Mouse (Mus musculus) kidney, embryonic 16.5 days (tissue): ENCODE measurements around the gene Apod. TPM values are rescaled to one million over a fixed set of nuclear protein-coding genes. Genes with fewer than 3 reads are reported as not detected.

Experiments used
- ATAC-seq: fragments of 200-750 bp; cut with Nextera tagmentation; 2 replicates; pipeline ENCODE4 v1.8.0; 2017; ENCODE audit warnings: moderate TSS enrichment; ENCODE audit not compliant: low FRiP score, low TSS enrichment
- H3K27ac ChIP-seq: fragments of 300-500 bp; sonication (generic); 2 replicates; pipeline ENCODE4 v1.5.1; 2014; ENCODE audit warnings: low read length
- H3K27me3 ChIP-seq: fragments of 300-500 bp; sonication (generic); 2 replicates; pipeline ENCODE4 v1.6.1; 2014; ENCODE audit warnings: low read length, control low read depth, mixed read lengths; ENCODE audit not compliant: insufficient read depth
- H3K36me3 ChIP-seq: fragments of 300-500 bp; sonication (generic); 2 replicates; pipeline ENCODE4 v1.6.1; 2014; ENCODE audit warnings: low read length, control low read depth, mixed read lengths; ENCODE audit not compliant: insufficient read depth
- H3K4me1 ChIP-seq: fragments of 300-500 bp; sonication (generic); 2 replicates; pipeline ENCODE4 v1.6.1; 2014; ENCODE audit warnings: low read length, control low read depth, mixed read lengths; ENCODE audit not compliant: insufficient read depth
- H3K4me2 ChIP-seq: fragments of 300-500 bp; sonication (generic); replicated peaks from 2 replicates; pipeline ENCODE4 v1.6.1; 2014; ENCODE audit warnings: low read depth, low read length
- H3K4me3 ChIP-seq: fragments of 300-500 bp; sonication (generic); 2 replicates; pipeline ENCODE4 v1.5.1; 2014; ENCODE audit warnings: mild to moderate bottlenecking, low read length
- H3K9ac ChIP-seq: fragments of 300-500 bp; sonication (generic); replicated peaks from 2 replicates; pipeline ENCODE4 v1.6.1; 2014; ENCODE audit warnings: low read length
- H3K9me3 ChIP-seq: fragments of 300-500 bp; sonication (generic); 2 replicates; pipeline ENCODE4 v1.6.1; 2016; ENCODE audit warnings: low read length, control low read depth
- WGBS: fragments of 180-500 bp; shearing (Covaris S2); extraction: QIAGEN DNeasy Blood & Tissue Kit; methylation state at CpG from one replicate; pipeline ENCODE4 v1.1.7; 2014; 5-methylcytosine and 5-hydroxymethylcytosine counted together
- polyA plus RNA-seq: library from polyadenylated mRNA; unstranded; fragments of >200 nt; fragmentation: Nextera tagmentation; extraction: Ambion mirVana; gene quantifications from 2 replicates; pipeline ENCODE4 v1.2.1, GENCODE M21; 2015

Gene Apod
- polyA plus RNA-seq, 1 experiment from 2014 or later: 0.56 TPM

DNA sequence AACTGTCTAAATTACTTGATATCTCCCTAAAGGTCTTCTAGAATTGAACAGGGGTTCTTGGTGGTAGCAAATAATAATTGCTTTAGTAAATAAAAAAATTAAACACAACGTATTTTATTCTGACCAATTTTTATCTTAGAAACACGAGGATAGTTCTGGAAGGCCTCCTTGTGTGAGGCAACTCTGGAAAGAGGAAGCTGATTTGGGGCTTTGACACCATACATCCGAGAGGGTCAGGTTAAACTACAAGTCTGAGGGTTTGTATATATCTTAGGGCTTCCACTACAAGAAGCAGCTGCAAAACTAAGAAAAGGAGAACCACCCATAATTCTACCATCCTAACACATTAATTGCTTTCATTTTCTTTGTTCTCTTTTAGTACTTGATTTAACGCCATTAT lies 20.8 kb downstream of the Apod start:
- H3K36me3 ChIP-seq: no peaks in the 10 kb centered on the region
- WGBS: 53% methylated on average over 4 of the region's 4 CpGs
- H3K9me3 ChIP-seq: no peaks in the 10 kb centered on the region
- H3K4me2 ChIP-seq: no peak overlapping the region
- ATAC-seq: no peak
- no peak overlapping the region for H3K4me3 ChIP-seq
- no peak overlapping the region for H3K9ac ChIP-seq
- H3K4me1 ChIP-seq: peaks cover 17% of the 10 kb centered on the region
- no peak overlapping the region for H3K27ac ChIP-seq
- no peaks in the 10 kb centered on the region for H3K27me3 ChIP-seq

DNA sequence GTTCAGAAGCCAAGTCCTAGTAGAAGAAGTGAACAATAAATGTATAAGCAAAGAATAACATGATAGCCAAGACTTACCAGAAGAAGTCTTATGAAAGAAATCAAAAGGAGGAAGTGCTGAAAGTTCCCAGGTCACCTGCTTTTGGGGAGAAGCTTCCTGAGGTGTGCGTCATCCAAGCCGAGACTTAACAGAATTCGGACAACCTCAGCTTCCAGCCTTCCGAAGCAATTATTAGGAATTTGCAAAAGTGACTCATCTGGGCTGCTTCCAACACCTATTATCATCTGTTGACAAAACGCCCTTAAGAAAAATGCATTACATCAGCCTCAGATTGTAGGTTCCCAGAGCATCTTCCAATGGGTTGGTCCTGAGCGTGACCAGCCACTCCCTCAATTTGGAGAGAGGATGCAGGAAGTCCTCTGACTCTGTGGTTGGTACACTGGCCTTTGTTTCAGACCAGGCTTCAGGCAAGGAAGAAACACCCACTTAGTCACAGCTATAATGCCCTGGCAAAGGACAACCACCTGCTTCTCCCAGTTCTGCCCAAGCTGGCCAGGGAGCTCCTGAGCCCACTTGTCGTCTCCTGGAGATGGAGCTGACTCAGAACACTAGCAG lies 23.8 kb downstream of the Apod start:
- 72% methylated on average over 7 of the region's 7 CpGs for WGBS
- H3K27me3 ChIP-seq: no peaks in the 10 kb centered on the region
- 0 out of 2 replicates have a peak overlapping the region, but pooled peaks have one; percentile 9 for H3K4me2 ChIP-seq
- H3K9ac ChIP-seq: no peak overlapping the region
- no peaks in the 10 kb centered on the region for H3K36me3 ChIP-seq
- peaks cover 17% of the 10 kb centered on the region for H3K4me1 ChIP-seq
- H3K9me3 ChIP-seq: no peaks in the 10 kb centered on the region
- no peak overlapping the region for H3K4me3 ChIP-seq
- no peak for ATAC-seq
- peak overlapping the region; percentile 59; the same call in 1 of the 2 replicates for H3K27ac ChIP-seq

DNA sequence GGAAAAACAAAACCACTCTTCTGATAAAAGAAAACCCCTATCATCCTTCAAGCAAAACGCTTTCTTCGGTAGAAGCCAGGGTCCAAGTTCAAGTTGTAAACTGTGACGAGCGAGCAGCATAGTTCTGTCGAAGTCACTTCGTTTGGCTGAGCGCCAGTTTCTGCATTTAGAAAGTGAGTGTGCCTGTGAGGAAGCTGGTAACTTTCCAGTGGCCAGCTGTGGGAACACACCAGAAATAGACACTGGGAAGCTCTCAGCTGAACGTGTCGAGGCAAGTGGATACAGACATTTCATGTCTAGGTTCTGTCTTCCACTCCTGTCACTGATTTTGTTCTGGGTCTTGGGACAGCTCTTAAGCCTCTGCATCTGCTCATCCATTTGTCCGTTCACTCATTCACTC lies 24.3 kb downstream of the Apod start:
- Histone ChIP-seq H3K4me1 (peaks cover 17% of the 10 kb centered on the region), H3K27me3 (no peaks in the 10 kb centered on the region), H3K9me3 (no peaks in the 10 kb centered on the region), H3K4me2 (0 out of 2 replicates have a peak overlapping the region, but pooled peaks have one; percentile 9), H3K9ac (no peak overlapping the region), H3K4me3 (no peak overlapping the region), H3K36me3 (no peaks in the 10 kb centered on the region), H3K27ac (peak overlapping the region; percentile 59)
- WGBS: 29% methylated on average over 10 of the region's 10 CpGs
- peak; percentile 77 for ATAC-seq

DNA sequence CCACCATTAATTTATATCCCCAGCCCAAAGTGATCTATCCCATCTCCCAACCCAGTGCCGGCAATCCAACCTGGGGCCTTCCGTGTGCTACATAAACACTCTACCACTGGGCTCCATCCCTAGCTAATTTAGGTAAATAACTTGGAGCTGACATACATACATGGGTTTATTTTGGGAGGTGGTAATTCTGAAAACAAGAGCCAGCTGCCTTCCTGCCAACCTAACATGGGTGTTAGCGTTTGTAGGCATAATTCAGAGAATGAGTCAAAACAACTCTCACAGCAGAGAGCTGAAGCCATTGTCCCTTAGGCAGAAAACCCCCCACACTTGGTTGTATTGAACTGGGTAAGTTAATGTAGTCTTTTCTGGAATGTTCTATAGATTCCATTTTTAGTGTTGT lies 26.9 kb downstream of the Apod start:
- H3K27ac ChIP-seq: no peak overlapping the region
- no peaks in the 10 kb centered on the region for H3K27me3 ChIP-seq
- no peak overlapping the region for H3K4me3 ChIP-seq
- H3K36me3 ChIP-seq: no peaks in the 10 kb centered on the region
- H3K4me1 ChIP-seq: peaks cover 17% of the 10 kb centered on the region
- WGBS: 82% methylated on average over 3 of the region's 3 CpGs
- no peak for ATAC-seq
- no peaks in the 10 kb centered on the region for H3K9me3 ChIP-seq
- no peak overlapping the region for H3K9ac ChIP-seq
- H3K4me2 ChIP-seq: no peak overlapping the region

DNA sequence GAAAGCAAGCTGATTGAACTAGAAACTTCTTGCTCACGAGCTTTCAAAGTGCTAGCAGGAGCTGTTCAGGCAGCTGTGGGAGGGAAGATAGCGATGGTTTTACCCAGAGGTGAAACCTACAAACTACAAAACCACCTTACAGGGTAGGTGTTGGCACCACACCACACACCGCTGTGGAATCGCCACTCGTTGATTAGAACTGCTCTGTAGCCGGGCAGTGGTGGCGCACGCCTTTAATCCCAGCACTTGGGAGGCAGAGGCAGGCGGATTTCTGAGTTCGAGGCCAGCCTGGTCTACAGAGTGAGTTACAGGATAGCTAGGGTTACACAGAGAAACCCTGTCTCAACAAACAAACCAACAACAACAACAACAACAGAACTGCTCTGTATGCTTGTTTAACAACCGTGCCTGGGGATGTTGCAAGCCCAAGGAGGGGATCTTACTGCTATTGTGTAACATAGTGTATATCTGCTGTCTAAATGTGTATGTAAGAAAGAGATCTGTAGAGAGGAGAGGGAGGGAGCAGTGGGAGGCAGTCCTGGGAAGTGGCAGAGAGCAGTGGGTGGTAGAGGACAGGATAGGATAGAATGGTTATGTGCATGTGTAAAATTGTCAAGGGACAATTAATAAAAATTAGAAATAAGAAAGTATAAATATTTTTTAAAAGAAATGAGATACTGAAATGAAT lies 27.7 kb downstream of the Apod start:
- H3K4me1 ChIP-seq: peaks cover 9% of the 10 kb centered on the region
- H3K27ac ChIP-seq: no peak overlapping the region
- WGBS: 93% methylated on average over 11 of the region's 11 CpGs
- no peak overlapping the region for H3K9ac ChIP-seq
- ATAC-seq: no peak
- no peaks in the 10 kb centered on the region for H3K36me3 ChIP-seq
- H3K27me3 ChIP-seq: no peaks in the 10 kb centered on the region
- no peak overlapping the region for H3K4me2 ChIP-seq
- H3K9me3 ChIP-seq: no peaks in the 10 kb centered on the region
- H3K4me3 ChIP-seq: no peak overlapping the region

DNA sequence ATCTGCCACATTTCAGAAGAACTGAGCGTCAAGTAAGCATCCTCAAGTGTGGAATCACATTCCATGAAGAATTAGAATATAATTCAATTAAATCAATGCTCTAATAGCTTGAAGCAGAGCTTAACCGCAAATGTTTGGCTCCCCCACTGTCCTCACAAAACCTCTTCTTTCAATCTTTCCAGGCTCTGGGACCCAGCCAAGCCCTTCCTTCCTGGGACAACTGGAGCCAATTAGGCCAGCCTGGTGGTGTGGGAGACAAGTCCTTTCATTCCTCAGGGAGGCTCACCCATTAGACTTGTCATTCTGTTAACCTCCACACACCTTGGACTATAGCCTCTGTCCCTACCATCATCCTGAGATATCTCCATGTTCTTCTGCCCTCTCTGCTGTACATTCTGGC lies 32.6 kb downstream of the Apod start:
- Histone ChIP-seq H3K4me3 (no peak overlapping the region), H3K9me3 (no peaks in the 10 kb centered on the region), H3K27ac (no peak overlapping the region), H3K27me3 (no peaks in the 10 kb centered on the region), H3K4me1 (no peaks in the 10 kb centered on the region), H3K36me3 (no peaks in the 10 kb centered on the region), H3K9ac (no peak overlapping the region), H3K4me2 (no peak overlapping the region)
- no peak for ATAC-seq
- 87% methylated on average over 2 of the region's 2 CpGs for WGBS

DNA sequence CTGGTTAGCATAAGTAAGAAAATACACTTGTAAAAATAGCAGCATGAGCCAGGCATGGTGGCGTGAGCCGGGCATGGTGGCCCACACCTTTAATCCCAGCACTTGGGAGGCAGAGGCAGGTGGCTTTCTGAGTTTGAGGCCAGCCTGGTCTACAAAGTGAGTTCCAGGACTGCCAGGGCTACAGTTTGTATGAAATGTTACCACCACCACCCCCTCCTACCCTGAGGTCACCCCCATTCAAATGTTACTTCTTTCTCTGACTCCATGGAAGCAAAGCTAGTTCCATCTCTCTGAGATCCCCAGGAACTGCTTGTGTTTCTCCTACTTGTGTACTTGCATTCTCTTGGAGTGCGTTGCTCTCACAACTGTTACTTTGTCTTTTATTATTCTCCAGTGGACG lies 34.4 kb downstream of the Apod start:
- Histone ChIP-seq H3K27me3 (no peaks in the 10 kb centered on the region), H3K4me3 (no peak overlapping the region), H3K9ac (no peak overlapping the region), H3K4me2 (no peak overlapping the region), H3K27ac (no peak overlapping the region), H3K36me3 (no peaks in the 10 kb centered on the region), H3K4me1 (peaks cover 4% of the 10 kb centered on the region; the same call in 1 of the 2 replicates), H3K9me3 (no peaks in the 10 kb centered on the region)
- 84% methylated on average over 4 of the region's 4 CpGs for WGBS
- no peak for ATAC-seq

DNA sequence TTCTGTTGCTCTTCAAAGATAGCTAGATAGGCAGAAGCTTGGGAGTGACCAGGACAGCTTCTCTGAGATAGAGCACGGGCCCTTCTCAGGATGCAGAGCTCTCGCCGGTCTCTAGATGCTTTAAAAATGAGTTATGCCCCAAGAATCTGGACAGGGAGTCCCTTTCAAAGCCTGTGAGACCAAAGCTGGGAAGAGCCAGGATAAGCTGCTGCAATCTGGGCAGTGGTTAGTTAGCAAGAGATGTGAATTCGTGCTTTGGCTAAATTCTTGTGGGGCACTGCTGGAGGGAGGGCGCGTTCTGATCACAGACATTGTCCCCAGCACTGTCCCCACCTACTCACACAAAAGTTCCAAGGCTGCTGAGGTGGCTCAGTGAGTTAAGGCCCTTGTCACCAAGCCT lies 36.0 kb downstream of the Apod start:
- H3K27ac ChIP-seq: no peak overlapping the region
- no peak overlapping the region for H3K4me2 ChIP-seq
- no peak overlapping the region for H3K9ac ChIP-seq
- H3K4me1 ChIP-seq: peaks cover 5% of the 10 kb centered on the region
- H3K27me3 ChIP-seq: no peaks in the 10 kb centered on the region
- H3K36me3 ChIP-seq: no peaks in the 10 kb centered on the region
- H3K4me3 ChIP-seq: no peak overlapping the region
- H3K9me3 ChIP-seq: no peaks in the 10 kb centered on the region
- WGBS: 60% methylated on average over 6 of the region's 6 CpGs
- no peak for ATAC-seq

DNA sequence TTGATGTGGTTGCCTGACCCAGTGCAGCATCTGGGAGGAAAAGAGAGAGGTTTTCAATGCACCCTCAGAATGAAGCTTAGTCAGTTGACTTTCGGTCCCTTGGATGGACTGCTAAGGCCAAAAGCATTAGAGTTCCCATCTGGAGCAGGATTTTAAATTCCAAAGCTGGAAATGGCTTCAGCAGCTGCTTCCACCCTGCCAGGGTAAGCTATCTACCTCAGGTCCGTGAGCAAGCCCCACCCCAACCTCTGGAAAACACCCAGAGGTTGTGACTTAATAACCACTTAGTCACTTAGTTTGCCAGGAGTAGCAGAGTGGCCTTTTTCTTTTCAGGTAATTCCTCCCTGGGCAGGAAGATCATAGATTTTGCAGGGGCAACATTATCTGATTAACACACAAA lies 36.5 kb downstream of the Apod start:
- Histone ChIP-seq H3K4me3 (no peak overlapping the region), H3K4me1 (peaks cover 10% of the 10 kb centered on the region), H3K9ac (no peak overlapping the region), H3K27ac (no peak overlapping the region), H3K9me3 (no peaks in the 10 kb centered on the region), H3K27me3 (no peaks in the 10 kb centered on the region), H3K4me2 (no peak overlapping the region), H3K36me3 (no peaks in the 10 kb centered on the region)
- WGBS: 60% methylated on average over 2 of the region's 2 CpGs
- no peak for ATAC-seq

DNA sequence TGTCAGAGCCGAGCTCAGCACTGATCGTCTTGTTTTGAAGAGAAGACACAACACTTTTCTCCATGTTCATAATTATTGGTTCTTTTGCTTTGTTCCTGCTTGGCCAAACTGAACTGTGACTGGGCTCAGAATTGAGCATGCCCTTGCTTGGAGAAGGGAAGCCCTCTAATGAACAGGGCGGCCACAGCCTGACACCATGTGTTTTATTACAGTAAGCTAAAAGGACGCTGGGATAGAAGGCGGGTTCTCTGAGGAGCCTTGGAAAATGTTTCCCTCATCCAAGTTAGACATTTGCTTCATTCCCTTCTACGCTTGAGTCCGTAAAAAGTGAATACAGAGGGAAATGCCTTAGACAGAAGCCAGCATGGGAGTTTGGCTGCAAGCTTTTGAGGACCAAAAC lies 37.6 kb downstream of the Apod start:
- H3K4me1 ChIP-seq: peaks cover 19% of the 10 kb centered on the region
- 57% methylated on average over 7 of the region's 7 CpGs for WGBS
- no peak for ATAC-seq
- H3K9ac ChIP-seq: no peak overlapping the region
- no peaks in the 10 kb centered on the region for H3K9me3 ChIP-seq
- H3K27ac ChIP-seq: peak overlapping the region; percentile 73
- H3K4me3 ChIP-seq: no peak overlapping the region
- no peaks in the 10 kb centered on the region for H3K36me3 ChIP-seq
- H3K4me2 ChIP-seq: no peak overlapping the region
- no peaks in the 10 kb centered on the region for H3K27me3 ChIP-seq
